Mouse (Mus musculus): ENCODE results near the gene Grpr. TPM values are rescaled to one million over a fixed set of nuclear protein-coding genes. Genes with fewer than 3 reads are reported as not detected.

The Grpr gene
- not detected for total RNA-seq (2023)

GRCm38 (mm10) chrX:163549666-163550065 is at the start of gene Grpr:
Grpr (minus strand) TSS chrX:163549677.

Other genes starting within 250 kb of the Grpr start
- under 1 TPM in 1 of 2 experiments, not detected in 1; 0.47 TPM for gene Rnf138rt1, start 211.7 kb upstream of the Grpr start, total RNA-seq (2023)